Mouse (Mus musculus) right cerebral cortex, adult 2 months (tissue): ENCODE data around the gene Sema6d.
"Not testable (repeated sequence)": the region's sequence is repeated elsewhere in the genome, so short reads cannot be mapped to it uniquely, and the experiment has no call there.

Experiments
- DNase-seq, 2 experiments: peaks; one replicate each; pipeline ENCODE4 v3.0.0; 2021 to 2022; ENCODE audit warnings: low spot score in 2 of 2

The Sema6d gene

GRCm38 (mm10) chr2:124293601-124294000, 203.8 kb downstream of the Sema6d start:
- DNase-seq = no peak

GRCm38 (mm10) chr2:124298351-124298750, 208.6 kb downstream of the Sema6d start:
- DNase-seq = no peak

- DNase-seq = no peak
Measured at GRCm38 (mm10) chr2:124298872-124299271, 209.1 kb downstream of the Sema6d start.

- DNase-seq = no peak
Measured at GRCm38 (mm10) chr2:124308605-124309004, 218.8 kb downstream of the Sema6d start.

GRCm38 (mm10) chr2:124309361-124310128, 219.8 kb downstream of the Sema6d start:
- no peak for DNase-seq

GRCm38 (mm10) chr2:124322528-124323215, 232.9 kb downstream of the Sema6d start:
- no peak for DNase-seq

DNA sequence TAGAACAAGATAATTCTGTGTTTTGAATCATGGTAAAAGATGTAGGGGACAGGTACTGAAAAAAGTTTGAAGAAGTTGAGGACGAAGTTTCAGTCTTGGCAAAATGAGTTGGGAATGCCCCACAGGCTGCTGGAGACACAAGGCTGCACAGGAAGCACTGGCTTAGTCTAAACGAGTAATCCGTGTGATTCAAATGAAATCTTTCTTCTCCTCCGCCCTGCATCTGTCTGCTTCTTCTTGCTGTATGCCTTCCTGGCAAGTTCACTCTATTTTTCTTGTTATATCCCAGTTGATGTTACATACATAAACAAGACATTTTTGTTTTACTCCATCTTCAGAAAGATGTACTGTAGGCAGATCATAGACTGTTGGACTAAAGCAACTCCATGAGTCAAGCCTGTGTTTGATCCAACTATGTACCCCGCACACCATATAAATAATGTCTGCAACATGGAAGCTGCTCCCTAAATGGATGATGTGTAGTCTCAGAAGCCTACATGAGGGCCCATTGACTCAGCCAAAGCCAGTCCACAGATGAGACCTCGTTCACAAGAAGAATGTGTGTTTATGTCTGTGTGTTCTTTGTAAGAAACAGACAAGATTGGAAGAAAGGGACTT, 234.4 kb downstream of the Sema6d start:
- no peak for DNase-seq

GRCm38 (mm10) chr2:124329473-124330130, 239.8 kb downstream of the Sema6d start:
- no peak for DNase-seq

DNA sequence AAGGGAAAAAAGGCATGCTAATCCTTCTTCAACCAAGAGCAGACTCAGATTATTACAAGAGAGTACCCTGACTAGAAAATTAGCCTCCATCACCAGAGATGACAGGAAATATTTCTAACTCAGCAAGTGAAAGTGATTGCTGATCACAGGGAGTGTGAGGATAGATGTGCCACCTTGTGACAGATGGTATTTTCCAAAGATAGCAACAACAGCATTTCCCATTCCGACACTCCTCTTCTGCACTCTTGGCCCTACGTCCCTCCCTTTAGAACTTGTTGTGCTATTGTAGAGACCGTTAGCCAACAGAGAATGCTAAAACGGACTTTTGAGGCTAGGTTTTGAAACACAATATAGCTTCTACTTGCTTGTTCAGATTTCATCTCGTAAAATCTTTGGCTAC, 243.1 kb downstream of the Sema6d start:
- no peak for DNase-seq

DNA sequence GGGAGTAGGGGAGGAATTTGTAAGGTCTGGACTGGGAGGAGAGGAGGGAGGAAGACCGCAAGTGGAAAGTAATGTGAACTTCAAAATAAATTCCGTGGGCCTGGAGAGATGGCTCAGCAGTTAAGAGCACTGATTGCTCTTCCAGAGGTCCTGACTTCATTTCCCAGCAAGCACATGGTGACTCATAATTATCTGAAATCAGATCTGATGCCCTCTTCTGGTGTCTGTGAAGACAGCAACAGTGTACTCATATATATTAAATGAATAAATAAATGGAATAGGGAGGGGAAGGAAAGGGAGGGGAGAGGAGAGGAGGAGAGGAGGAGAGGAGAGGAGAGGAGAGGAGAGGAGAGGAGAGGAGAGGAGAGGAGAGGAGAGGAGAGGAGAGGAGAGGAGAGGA, 244.9 kb downstream of the Sema6d start:
- DNase-seq = not testable (repeated sequence)

GRCm38 (mm10) chr2:124338296-124338695, 248.5 kb downstream of the Sema6d start:
- peak; percentile 31 to 42 for DNase-seq

GRCm38 (mm10) chr2:124354191-124354590, 264.4 kb downstream of the Sema6d start:
- no peak for DNase-seq

DNA sequence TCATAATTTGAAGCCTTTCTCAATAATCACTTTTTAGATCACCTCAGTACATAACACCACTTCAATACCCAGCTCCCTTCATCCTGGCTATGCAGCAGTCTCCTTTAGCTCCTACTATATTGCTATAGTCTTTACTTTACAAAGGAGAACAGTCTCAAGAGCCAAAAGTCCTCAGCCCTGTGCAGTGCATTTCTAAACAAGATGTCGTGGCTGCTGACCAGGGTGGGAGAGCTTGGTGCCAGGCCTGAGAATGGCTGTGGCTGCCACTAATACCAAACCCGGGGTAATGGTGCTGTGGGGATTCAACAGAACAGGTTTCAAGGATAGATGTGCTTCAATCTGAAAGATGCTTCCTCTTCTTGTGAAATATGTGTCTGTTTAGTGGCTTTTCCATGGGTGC, 264.9 kb downstream of the Sema6d start:
- no peak for DNase-seq

DNA sequence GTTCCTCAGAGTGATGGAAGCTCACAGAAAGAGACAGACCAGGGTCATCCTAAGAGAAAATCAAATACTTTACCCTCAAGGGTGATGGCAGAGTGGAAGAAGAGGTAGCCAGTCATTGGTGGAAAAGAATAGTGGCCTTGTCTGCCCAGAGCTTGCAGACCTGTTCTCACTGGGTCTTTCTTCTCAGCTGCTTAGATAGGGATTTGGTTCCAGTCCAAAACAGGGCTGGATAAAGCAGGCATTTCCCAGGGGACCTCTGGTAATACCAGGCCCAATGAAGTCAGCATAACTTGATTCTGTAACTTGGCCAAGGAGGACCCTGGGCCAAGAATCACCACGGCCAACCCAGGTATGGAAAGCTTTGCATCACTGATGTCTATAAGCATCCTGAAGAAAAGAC, 279.5 kb downstream of the Sema6d start:
- DNase-seq = no peak

DNA sequence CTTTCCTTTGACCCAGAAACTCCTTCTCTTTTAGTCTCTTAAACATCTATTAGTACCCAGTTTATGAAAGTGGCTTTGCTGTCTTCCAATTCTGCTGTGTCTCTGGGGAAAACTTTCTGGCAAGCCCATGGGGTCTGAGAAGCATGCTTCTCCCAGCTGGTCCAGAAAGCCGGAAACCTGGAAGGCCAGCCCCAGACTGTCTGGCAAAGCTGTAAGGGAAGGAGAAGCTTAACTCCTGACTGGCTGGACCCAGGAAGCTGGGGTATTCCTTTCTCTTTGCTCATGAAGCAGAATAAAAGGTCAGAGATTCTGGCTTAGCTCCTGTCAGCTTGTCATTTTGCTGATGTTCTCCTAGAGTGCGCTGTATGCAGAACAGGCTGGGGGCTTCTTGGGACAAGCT, 280.2 kb downstream of the Sema6d start:
- DNase-seq = no peak

GRCm38 (mm10) chr2:124371363-124371762, 281.6 kb downstream of the Sema6d start:
- DNase-seq = no peak

DNA sequence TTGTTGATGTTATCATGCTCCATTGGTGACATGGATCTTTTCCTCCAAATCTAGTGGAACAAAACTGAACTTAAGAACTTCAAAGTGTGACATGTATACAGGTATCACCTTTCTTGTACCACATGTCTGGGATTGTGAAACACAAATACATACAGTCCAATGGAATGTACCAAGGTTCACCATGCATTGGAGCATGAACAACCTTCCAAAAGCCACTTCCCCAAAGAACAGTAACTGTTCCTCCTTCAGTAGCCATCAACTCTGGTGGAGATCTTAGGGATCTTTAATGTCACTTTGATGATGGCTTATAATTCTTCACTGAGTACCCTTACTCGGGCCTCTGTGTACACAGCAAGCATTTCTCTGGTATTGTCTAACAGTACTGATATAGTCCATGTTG, 295.3 kb downstream of the Sema6d start:
- DNase-seq = no peak

DNA sequence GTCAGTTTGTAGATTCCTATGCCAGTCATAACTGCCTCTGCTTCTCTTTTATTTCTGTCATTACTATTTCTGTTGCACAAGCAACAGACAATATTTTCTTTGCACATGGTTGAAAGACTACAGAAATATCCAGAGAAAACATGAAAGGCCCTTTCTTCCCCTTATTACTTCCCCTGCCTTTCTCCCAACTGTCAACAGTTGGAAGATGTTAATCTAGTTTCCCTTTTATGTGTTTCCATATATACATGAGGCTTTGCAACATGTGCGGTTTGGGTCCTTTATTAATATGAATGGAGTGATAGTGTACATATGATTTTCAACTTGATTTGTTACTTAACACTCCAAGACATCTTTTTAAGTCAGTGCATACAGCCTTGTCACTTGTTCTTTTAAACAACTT, 296.0 kb downstream of the Sema6d start:
- DNase-seq = no peak

GRCm38 (mm10) chr2:124388269-124388668, 298.5 kb downstream of the Sema6d start:
- no peak for DNase-seq

DNA sequence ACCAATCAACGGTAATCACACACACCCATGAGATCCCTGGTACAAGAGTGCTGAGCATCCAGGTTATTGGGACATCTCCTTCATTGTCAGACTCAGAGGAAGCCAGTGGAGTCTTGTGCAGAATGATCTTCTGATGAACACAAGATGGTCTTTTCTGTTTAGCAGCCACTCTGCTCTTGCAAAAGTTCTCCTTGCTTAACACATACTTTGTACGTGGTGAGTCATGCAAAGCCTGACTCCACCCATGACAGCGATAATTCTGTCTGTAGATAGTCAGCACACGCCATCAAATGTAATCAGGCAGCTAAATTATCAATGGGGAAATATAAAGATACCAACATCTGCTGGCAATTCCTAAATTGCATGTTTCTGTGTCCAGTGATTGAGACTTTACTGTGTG, 307.0 kb downstream of the Sema6d start:
- no peak for DNase-seq

DNA sequence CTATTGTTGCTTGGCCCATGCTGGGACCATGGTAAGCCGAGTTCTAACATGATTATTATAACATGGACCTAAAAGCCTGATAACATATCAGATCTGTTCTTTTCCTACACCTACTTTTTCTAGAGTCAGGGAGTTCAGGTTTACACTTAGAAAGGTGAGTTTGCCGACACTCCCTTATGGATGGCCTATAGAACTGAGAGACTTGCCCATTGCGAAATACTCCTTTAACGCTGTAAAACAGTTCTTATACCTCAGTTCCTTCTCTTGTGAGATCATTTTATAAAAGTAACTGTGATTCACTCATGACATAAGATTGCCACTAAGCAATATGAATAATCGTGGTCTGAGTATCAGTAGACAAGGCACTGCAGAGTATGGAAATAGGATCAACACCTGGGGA, 307.5 kb downstream of the Sema6d start:
- DNase-seq = no peak

DNA sequence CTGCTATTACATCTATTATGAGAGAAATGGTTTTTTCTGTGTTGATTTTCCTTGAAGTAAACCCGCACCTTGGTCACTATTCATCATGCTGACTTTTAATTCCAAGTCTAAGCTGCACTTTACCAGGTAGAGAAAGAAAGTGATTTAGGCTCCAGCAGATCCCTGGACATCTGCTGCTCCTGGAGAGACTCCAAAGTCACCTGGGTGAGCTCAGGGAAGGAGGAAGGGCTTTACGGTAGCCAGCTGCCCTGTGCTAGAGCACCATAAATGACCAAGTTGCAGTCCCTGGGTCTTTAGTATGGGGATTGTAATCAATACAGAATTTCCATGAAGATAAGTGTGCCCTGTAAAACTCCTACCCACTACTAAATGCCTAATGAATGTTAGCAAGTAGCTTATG, 309.8 kb downstream of the Sema6d start:
- DNase-seq = no peak
